Mouse (Mus musculus) left cerebral cortex, adult 8-10 months (tissue): ENCODE results near the gene Adgrb2. TPM values are rescaled to one million over a fixed set of nuclear protein-coding genes. Genes with fewer than 3 reads are reported as not detected.

ENCODE experiments used
- DNase-seq, 2 experiments: peaks; one replicate each; pipeline ENCODE4 v3.0.0; 2022; ENCODE audit warnings: low spot score in 2 of 2
- total RNA-seq, 4 experiments: library from RNA; stranded (reverse); gene quantifications; 2 replicates each; pipeline ENCODE4 v1.2.4; 2022

Adgrb2 gene
- total RNA-seq, 4 experiments from 2014 or later: 349 to 362 (median 356) TPM

GRCm38 (mm10) chr4:130025544-130025943 is 40.9 kb downstream of the Adgrb2 start:
- DNase-seq: no peak

GRCm38 (mm10) chr4:130031146-130031545 is 46.5 kb downstream of the Adgrb2 start:
- no peak for DNase-seq

- no peak for DNase-seq
Observed at GRCm38 (mm10) chr4:130033496-130033895, 48.8 kb downstream of the Adgrb2 start.

- no peak for DNase-seq
Observed at GRCm38 (mm10) chr4:130036112-130036511, 51.4 kb downstream of the Adgrb2 start.

- peak in 1 of 2 experiments; percentile 83 for DNase-seq
Observed at GRCm38 (mm10) chr4:130036573-130037401, 52.1 kb downstream of the Adgrb2 start.

- no peak for DNase-seq
Observed at GRCm38 (mm10) chr4:130039351-130039750, 54.7 kb downstream of the Adgrb2 start.

- no peak for DNase-seq
Observed at GRCm38 (mm10) chr4:130041076-130041475, 56.4 kb downstream of the Adgrb2 start.

GRCm38 (mm10) chr4:130044211-130044610 is 59.5 kb downstream of the Adgrb2 start:
- DNase-seq: no peak

GRCm38 (mm10) chr4:130045609-130046008 is 60.9 kb downstream of the Adgrb2 start:
- no peak for DNase-seq

- peak in 1 of 2 experiments; percentile 68 for DNase-seq
Observed at GRCm38 (mm10) chr4:130047331-130048202, 62.9 kb downstream of the Adgrb2 start, which contains the start of gene Col16a1. Gene Col16a1 (plus strand): TSS chr4:130047840.

GRCm38 (mm10) chr4:130048203-130048479 is 63.5 kb downstream of the Adgrb2 start:
- no peak for DNase-seq

- no peak for DNase-seq
Observed at GRCm38 (mm10) chr4:130050056-130050824, 65.6 kb downstream of the Adgrb2 start.

- no peak for DNase-seq
Observed at GRCm38 (mm10) chr4:130052283-130052682, 67.6 kb downstream of the Adgrb2 start.

GRCm38 (mm10) chr4:130053111-130053510 is 68.4 kb downstream of the Adgrb2 start:
- no peak for DNase-seq

- no peak for DNase-seq
Observed at GRCm38 (mm10) chr4:130054727-130055126, 70.1 kb downstream of the Adgrb2 start.

- DNase-seq: no peak
Observed at GRCm38 (mm10) chr4:130055160-130056010, 70.7 kb downstream of the Adgrb2 start.

GRCm38 (mm10) chr4:130056011-130056322 is 71.3 kb downstream of the Adgrb2 start:
- no peak for DNase-seq

- DNase-seq: no peak
Observed at GRCm38 (mm10) chr4:130056471-130056870, 71.8 kb downstream of the Adgrb2 start.

GRCm38 (mm10) chr4:130060937-130061336 is 76.3 kb downstream of the Adgrb2 start:
- DNase-seq: no peak

- DNase-seq: no peak
Observed at GRCm38 (mm10) chr4:130063191-130063590, 78.5 kb downstream of the Adgrb2 start.

- DNase-seq: no peak
Observed at GRCm38 (mm10) chr4:130066816-130067215, 82.1 kb downstream of the Adgrb2 start.
